Mouse (Mus musculus): ENCODE measurements around the gene Bmp6.

The Bmp6 gene

GRCm38 (mm10) chr13:38528687-38529294 lies 183.9 kb downstream of the Bmp6 start, which contains the start of gene Txndc5:
Gene Txndc5 (minus strand): TSS chr13:38528824.
- in situ Hi-C loops (cut with MboI; ENCODE audit: low pct_unique_long_range_greater_than_20kb in 1 of 2, low sequenced_read_pairs in 2 of 2, unreplicated experiment in 1 of 2), result no loop called here

GRCm38 (mm10) chr13:38529576-38529975 lies 184.7 kb downstream of the Bmp6 start:
- in situ Hi-C loops (cut with MboI; ENCODE audit: low pct_unique_long_range_greater_than_20kb in 1 of 2, low sequenced_read_pairs in 2 of 2, unreplicated experiment in 1 of 2), result no loop called here

- in situ Hi-C loops (cut with MboI; ENCODE audit: low pct_unique_long_range_greater_than_20kb in 1 of 2, low sequenced_read_pairs in 2 of 2, unreplicated experiment in 1 of 2), result no loop called here
Measured at GRCm38 (mm10) chr13:38531498-38531897, 186.6 kb downstream of the Bmp6 start.

DNA sequence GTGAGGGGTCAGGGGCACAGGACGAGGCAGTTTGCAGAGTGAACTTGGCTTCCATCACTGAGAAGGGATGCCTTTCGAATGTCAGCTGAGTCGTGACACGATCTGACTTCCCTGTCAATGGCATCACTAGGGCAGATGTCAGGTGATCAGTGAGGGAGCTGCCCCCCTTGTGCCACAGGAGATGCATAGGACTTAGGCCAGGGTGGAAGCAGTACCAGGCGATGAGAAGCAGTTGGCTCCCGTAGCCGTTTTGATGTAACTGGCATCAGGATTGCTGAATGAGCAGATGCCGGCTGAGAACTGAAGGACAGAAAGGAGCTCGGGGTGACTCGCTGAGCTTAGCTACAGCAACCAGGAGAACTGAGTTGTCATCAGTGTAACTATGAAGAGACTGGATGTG lies 188.6 kb downstream of the Bmp6 start:
- in situ Hi-C loops (cut with MboI; ENCODE audit: low pct_unique_long_range_greater_than_20kb in 1 of 2, low sequenced_read_pairs in 2 of 2, unreplicated experiment in 1 of 2), result no loop called here

GRCm38 (mm10) chr13:38534016-38534415 lies 189.1 kb downstream of the Bmp6 start:
- in situ Hi-C loops (cut with MboI; ENCODE audit: low pct_unique_long_range_greater_than_20kb in 1 of 2, low sequenced_read_pairs in 2 of 2, unreplicated experiment in 1 of 2), result no loop called here

DNA sequence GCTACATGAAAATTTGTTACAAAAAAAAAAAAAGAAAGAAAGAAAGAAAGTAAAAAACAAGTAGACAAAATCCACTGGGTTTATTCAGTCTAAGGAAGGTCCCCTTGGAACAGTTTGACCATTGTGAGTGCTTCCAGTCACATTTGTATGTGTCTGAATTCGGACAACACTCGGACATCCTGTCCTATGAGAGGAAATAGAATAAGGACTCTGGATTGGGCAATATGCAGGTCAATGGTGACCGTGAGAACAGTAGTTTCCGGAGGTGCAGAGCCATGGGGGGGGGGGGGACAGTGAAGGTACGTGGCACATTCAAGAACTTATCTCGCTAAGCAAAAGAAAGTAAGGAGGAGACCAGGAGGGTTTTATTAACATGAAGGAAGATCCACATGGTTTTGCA lies 189.8 kb downstream of the Bmp6 start:
- in situ Hi-C loops (cut with MboI; ENCODE audit: low pct_unique_long_range_greater_than_20kb in 1 of 2, low sequenced_read_pairs in 2 of 2, unreplicated experiment in 1 of 2), result no loop called here

GRCm38 (mm10) chr13:38537521-38537920 lies 192.6 kb downstream of the Bmp6 start:
- in situ Hi-C loops (cut with MboI; ENCODE audit: low pct_unique_long_range_greater_than_20kb in 1 of 2, low sequenced_read_pairs in 2 of 2, unreplicated experiment in 1 of 2), result no loop called here

DNA sequence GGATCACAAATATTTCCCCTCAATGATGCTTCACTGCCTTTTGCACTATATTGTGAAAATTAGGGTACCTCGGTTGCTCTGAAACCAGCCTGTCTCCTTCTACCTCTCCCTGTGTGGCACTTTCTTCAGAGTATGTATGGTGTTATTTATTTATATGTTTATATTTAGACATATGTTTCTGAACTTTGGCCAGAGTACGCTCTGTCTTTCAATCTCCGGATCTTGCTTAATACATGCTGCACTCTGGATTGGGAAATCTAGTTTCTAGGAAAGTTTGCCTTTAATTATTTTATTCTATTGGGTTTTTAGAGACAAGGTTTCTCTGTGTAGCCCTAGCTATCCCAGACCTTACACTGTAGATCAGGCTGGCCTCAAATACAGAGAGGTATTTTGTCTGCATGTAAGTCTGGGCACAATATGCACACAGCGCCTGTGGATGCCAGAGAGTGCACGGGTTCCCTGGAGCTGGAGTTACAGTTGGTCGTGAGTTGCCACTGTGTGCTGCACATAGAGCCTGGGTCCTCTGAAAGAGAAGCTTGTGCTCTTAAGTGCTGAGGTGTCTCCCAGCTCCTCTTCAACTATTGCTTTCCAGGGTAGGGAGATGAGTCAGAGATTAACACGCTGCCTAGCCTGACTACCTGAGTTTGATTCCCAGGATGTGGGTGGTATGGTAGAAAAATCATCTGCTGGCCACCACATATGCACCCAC lies 194.4 kb downstream of the Bmp6 start:
- in situ Hi-C loops (cut with MboI; ENCODE audit: low pct_unique_long_range_greater_than_20kb in 1 of 2, low sequenced_read_pairs in 2 of 2, unreplicated experiment in 1 of 2), result no loop called here

- in situ Hi-C loops (cut with MboI; ENCODE audit: low pct_unique_long_range_greater_than_20kb in 1 of 2, low sequenced_read_pairs in 2 of 2, unreplicated experiment in 1 of 2), result no loop called here
Measured at GRCm38 (mm10) chr13:38543455-38544125, 198.7 kb downstream of the Bmp6 start.

GRCm38 (mm10) chr13:38544769-38545445 lies 200.0 kb downstream of the Bmp6 start:
- in situ Hi-C loops (cut with MboI; ENCODE audit: low pct_unique_long_range_greater_than_20kb in 1 of 2, low sequenced_read_pairs in 2 of 2, unreplicated experiment in 1 of 2), result no loop called here

DNA sequence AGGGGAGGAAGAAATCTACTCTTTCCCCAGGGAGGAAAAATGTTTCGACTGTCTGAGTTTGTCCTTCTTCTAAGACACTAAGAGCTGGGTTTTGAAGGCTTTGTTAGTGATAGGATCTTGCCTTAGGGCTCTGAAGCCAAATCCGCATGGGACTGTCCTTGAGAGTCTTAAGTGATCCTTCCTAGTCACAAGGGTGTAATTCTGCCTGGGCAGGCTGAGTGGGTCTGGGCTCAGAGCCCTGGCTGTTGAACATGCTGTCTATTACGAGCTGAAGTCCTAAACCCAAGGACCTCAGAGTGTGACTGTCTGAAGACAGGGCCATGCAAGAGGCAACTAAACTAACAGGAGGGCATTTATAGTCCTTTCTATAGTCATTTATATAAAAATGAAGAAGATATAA lies 200.6 kb downstream of the Bmp6 start:
- in situ Hi-C loops (cut with MboI; ENCODE audit: low pct_unique_long_range_greater_than_20kb in 1 of 2, low sequenced_read_pairs in 2 of 2, unreplicated experiment in 1 of 2), result no loop called here

DNA sequence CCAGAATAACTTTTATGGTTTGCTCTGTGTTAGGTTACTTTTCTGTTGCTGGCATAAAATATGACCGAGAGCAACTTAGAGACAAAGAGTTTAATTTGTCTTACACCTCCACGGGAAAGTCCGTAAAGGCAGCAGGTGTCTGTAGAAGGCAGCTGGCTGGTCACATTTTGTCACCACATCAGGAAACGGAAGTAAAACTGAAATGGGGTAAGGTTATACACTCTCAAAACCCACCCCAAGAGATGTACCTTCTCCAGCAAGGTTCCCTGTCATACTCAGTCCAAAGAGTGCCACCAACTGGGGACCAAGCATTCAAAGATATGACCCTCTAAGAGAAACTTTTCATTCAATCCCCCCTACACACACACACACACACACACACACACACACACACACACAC lies 201.8 kb downstream of the Bmp6 start:
- in situ Hi-C loops (cut with MboI; ENCODE audit: low pct_unique_long_range_greater_than_20kb in 1 of 2, low sequenced_read_pairs in 2 of 2, unreplicated experiment in 1 of 2), result no loop called here

GRCm38 (mm10) chr13:38547717-38548116 lies 202.8 kb downstream of the Bmp6 start:
- in situ Hi-C loops (cut with MboI; ENCODE audit: low pct_unique_long_range_greater_than_20kb in 1 of 2, low sequenced_read_pairs in 2 of 2, unreplicated experiment in 1 of 2), result no loop called here

DNA sequence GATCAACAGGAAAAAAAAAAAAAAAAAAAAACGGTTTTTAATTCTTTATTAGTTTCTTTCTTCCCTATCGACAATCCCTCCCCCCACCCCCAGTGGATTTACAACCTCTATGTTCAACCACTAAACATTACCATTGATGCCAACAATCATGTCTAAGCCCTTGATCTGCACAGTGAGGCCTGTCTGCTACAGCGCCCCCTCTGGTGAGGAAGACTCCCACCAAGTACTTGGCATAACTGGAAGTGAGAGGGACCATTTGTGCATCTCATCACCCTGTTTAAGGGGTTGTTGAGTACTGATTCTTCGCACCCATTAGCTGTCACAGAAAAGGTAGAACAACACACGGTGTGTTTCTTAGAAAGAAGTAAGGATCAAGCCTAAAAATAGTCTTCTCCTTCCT lies 203.8 kb downstream of the Bmp6 start:
- in situ Hi-C loops (cut with MboI; ENCODE audit: low pct_unique_long_range_greater_than_20kb in 1 of 2, low sequenced_read_pairs in 2 of 2, unreplicated experiment in 1 of 2), result no loop called here
